Mouse (Mus musculus) embryonic facial prominence, embryonic 11.5 days (tissue): Measurements from ENCODE around the gene Pklr. TPM values are rescaled to one million over a fixed set of nuclear protein-coding genes. Genes with fewer than 3 reads are reported as not detected.
A peak's percentile ranks its signal among the peaks of the same experiment; 100 is the strongest.
"Not testable (repeated sequence)": the region's sequence is repeated elsewhere in the genome, so short reads cannot be mapped to it uniquely, and the experiment has no call there.

Source experiments
- ATAC-seq: fragments of 200-750 bp; cut with Nextera tagmentation; replicated peaks from 2 replicates; pipeline ENCODE4 v1.8.0; 2017; ENCODE audit warnings: low read depth; ENCODE audit not compliant: insufficient number of reproducible peaks, low FRiP score, low TSS enrichment
- DNase-seq: peaks from one replicate; pipeline ENCODE4 v3.0.0-alpha.2; 2015; ENCODE audit warnings: low spot score
- H3K27ac ChIP-seq: fragments of 300-500 bp; sonication (generic); replicated peaks from 2 replicates; pipeline ENCODE4 v1.5.1; 2014; ENCODE audit warnings: mild to moderate bottlenecking, low read depth, low read length, control low read depth
- H3K27me3 ChIP-seq: fragments of 300-500 bp; sonication (generic); 2 replicates; pipeline ENCODE4 v1.6.1; 2014; ENCODE audit warnings: mild to moderate bottlenecking, low read length, moderate library complexity, mixed read lengths; ENCODE audit not compliant: control insufficient read depth, insufficient read depth
- H3K36me3 ChIP-seq: fragments of 300-500 bp; sonication (generic); replicated peaks from 2 replicates; pipeline ENCODE4 v1.6.1; 2014; ENCODE audit warnings: low read depth, mild to moderate bottlenecking, low read length, moderate library complexity, mixed read lengths; ENCODE audit not compliant: control insufficient read depth, insufficient read depth
- H3K4me1 ChIP-seq: fragments of 300-500 bp; sonication (generic); 2 replicates; pipeline ENCODE4 v1.6.1; 2014; ENCODE audit warnings: low read length, mixed read lengths; ENCODE audit not compliant: control insufficient read depth, insufficient read depth
- H3K4me2 ChIP-seq: fragments of 300-500 bp; sonication (generic); 2 replicates; pipeline ENCODE4 v1.6.1; 2014; ENCODE audit warnings: low read depth, mild to moderate bottlenecking, control low read depth, low read length, moderate library complexity
- H3K4me3 ChIP-seq: fragments of 300-500 bp; sonication (generic); 2 replicates; pipeline ENCODE4 v1.5.1; 2014; ENCODE audit warnings: low read depth, low read length, control low read depth
- H3K9ac ChIP-seq: fragments of 300-500 bp; sonication (generic); replicated peaks from 2 replicates; pipeline ENCODE4 v1.6.1; 2014; ENCODE audit warnings: mild to moderate bottlenecking, control low read depth, low read length
- H3K9me3 ChIP-seq: fragments of 300-500 bp; sonication (generic); replicated peaks from 2 replicates; pipeline ENCODE4 v1.6.1; 2016; ENCODE audit warnings: mild to moderate bottlenecking, low read length, inconsistent platforms, mixed read lengths; ENCODE audit not compliant: control insufficient read depth
- WGBS: fragments of 180-500 bp; shearing (Covaris S2); extraction: QIAGEN DNeasy Blood & Tissue Kit; methylation state at CpG from one replicate; pipeline ENCODE4 v1.1.7; 2014; 5-methylcytosine and 5-hydroxymethylcytosine counted together
- polyA plus RNA-seq: library from polyadenylated mRNA; unstranded; fragments of >200 nt; fragmentation: Nextera tagmentation; extraction: Ambion mirVana; gene quantifications from 2 replicates; pipeline ENCODE4 v1.2.1, GENCODE M21; 2014

Pklr gene
- polyA plus RNA-seq, 1 experiment from 2014 or later, result 1.5 TPM

- no peaks in the 10 kb centered on the region for H3K9me3 ChIP-seq
- peak within 1 kb of the TSS; percentile 55 for H3K9ac ChIP-seq
- H3K27me3 ChIP-seq, result no peaks in the 10 kb centered on the region; the same call in 1 of the 2 replicates
- DNase-seq (peak; percentile 83), ATAC-seq (peak; percentile 77)
- H3K4me1 ChIP-seq, result no peaks in the 10 kb centered on the region
- H3K4me3 ChIP-seq, result peak within 1 kb of the TSS; percentile 50
- no peak within 1 kb of the TSS for H3K27ac ChIP-seq
- H3K36me3 ChIP-seq, result no peaks in the 10 kb centered on the region
- WGBS, result under 1% methylated on average over 44 of the region's 66 CpGs
- H3K4me2 ChIP-seq, result peak within 1 kb of the TSS; percentile 94
These were observed 23.8 kb downstream of the Pklr start, which contains the start of gene Hcn3 for GRCm38 (mm10) chr3:89159616-89160344. TSS of gene Hcn3 (minus strand) at chr3:89160196.

DNA sequence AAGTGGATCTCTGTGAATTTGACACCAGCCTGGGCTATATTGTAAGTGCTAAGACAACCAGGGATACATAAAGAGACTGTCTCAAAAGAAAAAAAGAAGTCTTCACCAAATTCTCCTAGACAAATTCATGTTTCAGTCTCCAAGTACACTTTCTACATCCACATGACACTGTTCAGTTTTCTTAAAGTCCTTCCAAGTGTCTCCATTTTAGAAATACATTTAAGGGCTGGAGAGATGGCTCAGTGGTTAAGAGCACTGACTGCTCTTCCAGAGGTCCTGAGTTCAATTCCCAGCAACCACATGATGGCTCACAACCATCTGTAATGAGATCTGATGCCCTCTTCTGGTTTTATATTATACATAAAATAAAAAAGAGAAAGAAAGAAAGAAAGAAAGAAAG is 25.3 kb downstream of the Pklr start:
- H3K36me3 ChIP-seq, H3K27ac ChIP-seq, H3K27me3 ChIP-seq, ATAC-seq, H3K4me3 ChIP-seq, H3K9ac ChIP-seq, DNase-seq, H3K4me2 ChIP-seq, H3K9me3 ChIP-seq, H3K4me1 ChIP-seq: not testable (repeated sequence)

- no peaks in the 10 kb centered on the region for H3K36me3 ChIP-seq
- H3K9me3 ChIP-seq, result no peaks in the 10 kb centered on the region
- no peak overlapping the region for H3K9ac ChIP-seq
- H3K4me3 ChIP-seq, result no peak overlapping the region
- ATAC-seq, result no peak
- H3K27me3 ChIP-seq, result no peaks in the 10 kb centered on the region; the same call in 1 of the 2 replicates
- H3K4me1 ChIP-seq, result peaks cover 2% of the 10 kb centered on the region; the same call in 1 of the 2 replicates
- DNase-seq, result no peak
- 80% methylated on average over 4 of the region's 4 CpGs for WGBS
- no peak overlapping the region for H3K27ac ChIP-seq
- H3K4me2 ChIP-seq, result no peak overlapping the region
These were observed 25.8 kb downstream of the Pklr start for GRCm38 (mm10) chr3:89161786-89162185.

- WGBS, result 65% methylated on average over 1 of the region's 1 CpGs
- Histone ChIP-seq H3K4me3 (no peak overlapping the region), H3K9ac (no peak overlapping the region), H3K27me3 (no peaks in the 10 kb centered on the region; the same call in 1 of the 2 replicates), H3K36me3 (peaks cover 4% of the 10 kb centered on the region), H3K4me2 (no peak overlapping the region), H3K27ac (no peak overlapping the region), H3K4me1 (peaks cover 2% of the 10 kb centered on the region; the same call in 1 of the 2 replicates), H3K9me3 (no peaks in the 10 kb centered on the region)
- no peak for DNase-seq
- ATAC-seq, result no peak
These were observed 27.2 kb downstream of the Pklr start for GRCm38 (mm10) chr3:89163123-89163522.

GRCm38 (mm10) chr3:89163643-89164245 is 27.8 kb downstream of the Pklr start:
- Histone ChIP-seq H3K4me1 (peaks cover 2% of the 10 kb centered on the region; the same call in 1 of the 2 replicates), H3K27me3 (no peaks in the 10 kb centered on the region; the same call in 1 of the 2 replicates), H3K27ac (no peak overlapping the region), H3K4me3 (peak overlapping the region; percentile 78), H3K4me2 (no peak overlapping the region; the same call in 1 of the 2 replicates), H3K9me3 (no peaks in the 10 kb centered on the region), H3K9ac (no peak overlapping the region; the same call in 1 of the 2 replicates), H3K36me3 (peaks cover 6% of the 10 kb centered on the region)
- 77% methylated on average over 5 of the region's 5 CpGs for WGBS
- ATAC-seq (no peak), DNase-seq (no peak)

- Histone ChIP-seq H3K4me1 (peaks cover 2% of the 10 kb centered on the region; the same call in 1 of the 2 replicates), H3K9me3 (no peaks in the 10 kb centered on the region), H3K36me3 (peaks cover 14% of the 10 kb centered on the region), H3K27ac (peak within 1 kb of the TSS; percentile 90), H3K9ac (peak within 1 kb of the TSS; percentile 93), H3K4me3 (peak within 1 kb of the TSS; percentile 78), H3K27me3 (no peaks in the 10 kb centered on the region; the same call in 1 of the 2 replicates), H3K4me2 (peak within 1 kb of the TSS; percentile 63)
- peak; percentile 96 for ATAC-seq
- WGBS, result under 1% methylated on average over 67 of the region's 79 CpGs
- DNase-seq, result peak; percentile 96
These were observed 28.7 kb downstream of the Pklr start, which contains the start of gene Clk2 for GRCm38 (mm10) chr3:89164506-89165267. TSS of gene Clk2 (plus strand) at chr3:89164795.

GRCm38 (mm10) chr3:89165268-89165870 is 29.4 kb downstream of the Pklr start:
- no peak; the same call in 1 of the 2 replicates for ATAC-seq
- Histone ChIP-seq H3K4me3 (peak overlapping the region; percentile 78), H3K27ac (peak overlapping the region; percentile 90), H3K36me3 (peaks cover 19% of the 10 kb centered on the region), H3K9me3 (no peaks in the 10 kb centered on the region), H3K27me3 (no peaks in the 10 kb centered on the region; the same call in 1 of the 2 replicates), H3K9ac (peak overlapping the region; percentile 93), H3K4me2 (peak overlapping the region; percentile 63), H3K4me1 (peaks cover 2% of the 10 kb centered on the region; the same call in 1 of the 2 replicates)
- 15% methylated on average over 12 of the region's 12 CpGs for WGBS
- no peak for DNase-seq
